Mouse (Mus musculus): ENCODE results near the gene Mmp20.

- TF ChIP-seq MYC (IDR thresholded peaks at IDR 0.05; ENCODE audit: low read depth, low read length), result no peak
- TF ChIP-seq CTCF (IDR thresholded peaks at IDR 0.05 in 2 of 3, conservative IDR thresholded peaks at IDR 0.05 in 1 of 3; ENCODE audit: control insufficient read depth in 1 of 3, insufficient read depth in 1 of 3, low read depth in 2 of 3, low read length in 3 of 3, poor library complexity in 1 of 3, severe bottlenecking in 1 of 3), result no peak
- no peak for TF ChIP-seq JUND (IDR thresholded peaks at IDR 0.05; ENCODE audit: low read depth, low read length)
- TF ChIP-seq MAFK (IDR thresholded peaks at IDR 0.05; ENCODE audit: borderline replicate concordance, low read depth, low read length), result no peak
- TF ChIP-seq ZMIZ1 (IDR thresholded peaks at IDR 0.05; ENCODE audit: low read depth, low read length), result no peak
- TF ChIP-seq POLR2A (IDR thresholded peaks at IDR 0.05; ENCODE audit: control insufficient read depth in 1 of 2, insufficient read depth in 1 of 2, low read depth in 1 of 2, low read length in 2 of 2, poor library complexity in 1 of 2), result no peak
These were observed 67.6 kb downstream of the Mmp20 start for GRCm38 (mm10) chr9:7695646-7696045.

Data from MEL (cell line).